8 mouse cellular contexts compared by ENCODE assay signal in genomic region chr15:32244956-32245836, GRCm38 (mm10). TPM values are rescaled to one million over a fixed set of nuclear protein-coding genes. Genes with fewer than 3 reads are reported as not detected.
DNase-seq lines count a peak whose midpoint lies in the region; ATAC-seq and TF ChIP-seq lines count a peak whose summit lies in the region.

No protein-coding gene starts in this region.

- 0 out of 2 replicates have a peak, but pooled peaks have one; percentile 1 for TF ChIP-seq CTCF in gastrocnemius, adult 2 months (IDR thresholded peaks at IDR 0.05)
- TF ChIP-seq CTCF in stomach, postnatal 0 days (IDR thresholded peaks at IDR 0.05; ENCODE audit: low read depth) = peak; percentile 36

- TF ChIP-seq EP300 in stomach, postnatal 0 days (optimal IDR thresholded peaks at IDR 0.05) = no peak

- no peaks in the 10 kb centered on the region for H3K27me3 ChIP-seq in heart, embryonic 15.5 days
- peaks cover 5% of the 10 kb centered on the region; the same call in 1 of the 2 replicates for H3K27me3 ChIP-seq in midbrain, embryonic 10.5 days (ENCODE audit: low read depth, poor library complexity, severe bottlenecking)
- no peaks in the 10 kb centered on the region for H3K27me3 ChIP-seq in stomach, postnatal 0 days (ENCODE audit: control insufficient read depth, insufficient read depth, low read length)

- intact Hi-C loops in gastrocnemius, adult 2 months (cut with DNase I) = loop anchor here (5.0 to 10.0 kb wide), 3 partner anchors 230 to 630 kb away; no protein-coding TSS in a partner anchor

- peak; percentile 50 for ATAC-seq in heart, embryonic 15.5 days (replicated peaks; ENCODE audit: insufficient number of reproducible peaks, insufficient read depth, low FRiP score, low read depth)
- peak; percentile 66 for ATAC-seq in stomach, postnatal 0 days (ENCODE audit: low FRiP score, low TSS enrichment)

- H3K36me3 ChIP-seq in heart, embryonic 15.5 days = peaks cover 7% of the 10 kb centered on the region; the same call in 1 of the 2 replicates
- H3K36me3 ChIP-seq in midbrain, embryonic 10.5 days = no peaks in the 10 kb centered on the region
- 0 out of 2 replicates have a peak, but pooled peaks cover 4% of the 10 kb centered on the region for H3K36me3 ChIP-seq in stomach, postnatal 0 days (ENCODE audit: control insufficient read depth, insufficient read depth, low read length)

- peak overlapping the region; percentile 87 for H3K4me2 ChIP-seq in heart, embryonic 15.5 days
- H3K4me2 ChIP-seq in stomach, postnatal 0 days (replicated peaks; ENCODE audit: low read depth) = peak overlapping the region; percentile 68

- H3K4me1 ChIP-seq in heart, embryonic 15.5 days (replicated peaks) = peaks cover 18% of the 10 kb centered on the region
- peaks cover 32% of the 10 kb centered on the region for H3K4me1 ChIP-seq in midbrain, embryonic 10.5 days
- H3K4me1 ChIP-seq in stomach, postnatal 0 days (replicated peaks; ENCODE audit: control insufficient read depth, insufficient read depth) = no peaks in the 10 kb centered on the region

- WGBS in heart, embryonic 15.5 days = under 1% methylated on average over 52 of the region's 52 CpGs
- under 1% methylated on average over 52 of the region's 52 CpGs for WGBS in midbrain, embryonic 10.5 days
- under 1% methylated on average over 52 of the region's 52 CpGs for WGBS in stomach, postnatal 0 days

- peak overlapping the region; percentile 82 for H3K27ac ChIP-seq in gastrocnemius, adult 2 months
- peak overlapping the region; percentile 26 for H3K27ac ChIP-seq in heart, embryonic 15.5 days
- peak overlapping the region; percentile 81 for H3K27ac ChIP-seq in midbrain, embryonic 10.5 days (replicated peaks)
- H3K27ac ChIP-seq in stomach, postnatal 0 days (replicated peaks) = peak overlapping the region; percentile 25

- DNase-seq in gastrocnemius, adult 2 months = peak; percentile 51
- no peak for DNase-seq in gastrocnemius, adult 8-10 months (ENCODE audit: low spot score in 2 of 2)
- DNase-seq in adipocyte (ENCODE audit: low spot score) = peak; percentile 34
- peak; percentile 62 for DNase-seq in embryo, embryonic 9.5 days (ENCODE audit: extremely low spot score)
- DNase-seq in layer of hippocampus, adult 9-11 months = peak; percentile 26
- DNase-seq in midbrain, embryonic 10.5 days (ENCODE audit: low spot score) = peak; percentile 53
- DNase-seq in stomach, postnatal 0 days (ENCODE audit: low spot score) = peak; percentile 41

- peak overlapping the region; percentile 85 for H3K4me3 ChIP-seq in gastrocnemius, adult 2 months
- peak overlapping the region; percentile 57 for H3K4me3 ChIP-seq in heart, embryonic 15.5 days
- H3K4me3 ChIP-seq in midbrain, embryonic 10.5 days = peak overlapping the region; percentile 75
- peak overlapping the region; percentile 62 for H3K4me3 ChIP-seq in stomach, postnatal 0 days (ENCODE audit: low read depth, low read length)

- no peaks in the 10 kb centered on the region for H3K9me3 ChIP-seq in heart, embryonic 15.5 days (replicated peaks)
- no peaks in the 10 kb centered on the region for H3K9me3 ChIP-seq in midbrain, embryonic 10.5 days (replicated peaks)
- no peaks in the 10 kb centered on the region for H3K9me3 ChIP-seq in stomach, postnatal 0 days (ENCODE audit: control insufficient read depth, low read length)

- peak overlapping the region; percentile 59 for H3K9ac ChIP-seq in heart, embryonic 15.5 days
- H3K9ac ChIP-seq in stomach, postnatal 0 days (ENCODE audit: low read length) = peak overlapping the region; percentile 70

RNA-seq across cellular contexts. Expression of gene Sema5a, which starts 0.6 kb away (rescaled TPM):
- 1 to 10 TPM; 1.4 to 3.1 TPM for total RNA-seq in gastrocnemius, adult 2 months (2021)
- 1 to 10 TPM; 1.2 to 2.3 (median 1.9) TPM for total RNA-seq in gastrocnemius, adult 8-10 months (2022)
- 6.5 and 10.2 TPM in 2 replicates for polyA plus RNA-seq in heart, embryonic 15.5 days (2015; fragmentation: Nextera tagmentation; extraction: Ambion mirVana)
- 3.0 and 3.3 TPM in 2 replicates for polyA plus RNA-seq in midbrain, embryonic 10.5 days (2016; fragmentation: Nextera tagmentation; extraction: Ambion mirVana)
- 5.5 and 6.2 TPM in 2 replicates for polyA plus RNA-seq in stomach, postnatal 0 days (2015; fragmentation: Nextera tagmentation; extraction: Ambion mirVana)

Comparison
In these comparisons a context has a peak if more than half of its experiments do, and no peak if none do; other contexts are left out.
1. DNase-seq: peak in gastrocnemius, adult 2 months (single experiment), adipocyte (single experiment), embryo, embryonic 9.5 days (single experiment), layer of hippocampus, adult 9-11 months (single experiment), midbrain, embryonic 10.5 days (single experiment) and stomach, postnatal 0 days (single experiment); none in gastrocnemius, adult 8-10 months (0 of 2).
2. H3K27ac ChIP-seq: peak in every context shown above with its lines; median percentile 82 in gastrocnemius, adult 2 months; 81 in midbrain, embryonic 10.5 days; 26 in heart, embryonic 15.5 days; 25 in stomach, postnatal 0 days.
3. Peak in every context shown above with its lines, with median percentiles within 50 percentile points of each other: H3K4me3 ChIP-seq.